Mouse (Mus musculus): ENCODE results near the gene Pofut2. TPM values are rescaled to one million over a fixed set of nuclear protein-coding genes. Genes with fewer than 3 reads are reported as not detected.

Pofut2 gene
- total RNA-seq, 2 experiments from 2014 or later: 33.4 to 37.9 TPM

DNA sequence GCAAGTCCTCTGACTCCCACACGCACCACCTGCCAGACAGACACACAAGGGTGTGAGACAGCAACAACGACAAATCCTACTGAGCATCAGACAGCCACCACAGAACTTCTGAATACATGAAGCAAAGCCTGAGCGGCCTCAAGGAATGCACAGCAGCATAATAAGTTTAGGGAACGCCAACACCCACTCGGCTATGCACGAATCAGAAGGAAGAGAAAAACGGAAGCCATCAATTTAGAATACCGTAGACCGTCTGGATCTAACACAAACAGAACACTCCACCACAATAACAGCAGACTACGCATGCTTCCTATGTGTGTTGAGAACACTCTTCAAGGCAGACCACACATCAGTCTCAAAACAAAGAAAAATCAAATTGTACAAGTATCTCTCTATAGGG is 50.0 kb downstream of the Pofut2 start:
- DNase-seq (ENCODE audit: low spot score in 2 of 2): no peak

- DNase-seq (ENCODE audit: low spot score in 2 of 2): no peak
Measured at GRCm38 (mm10) chr10:77314711-77315266, 55.8 kb downstream of the Pofut2 start.

- DNase-seq (ENCODE audit: low spot score in 2 of 2): peak; percentile 56 to 80
Measured at GRCm38 (mm10) chr10:77315682-77316081, 56.7 kb downstream of the Pofut2 start.

Other genes with a start within 250 kb of the Pofut2 start
- gene Slc19a1, start 227.0 kb upstream of the Pofut2 start, total RNA-seq (2021): 10 to 100 TPM; 23.9 to 26.1 TPM
- 1 to 10 TPM; 4.4 to 4.5 TPM for gene Col18a1, start 92.7 kb upstream of the Pofut2 start, total RNA-seq (2021)
- 100 to 1,000 TPM; 121 to 144 TPM for gene Adarb1, start 159.1 kb downstream of the Pofut2 start, total RNA-seq (2021)

Data from left cerebral cortex, adult 18-20 months (tissue).